Mouse (Mus musculus): ENCODE measurements at regions not wholly inside any gene's neighbourhood (a gene's known extent, or its start where the extent isn't known, plus 50 kb on each side); places are given as distances from the start of the nearest gene placed in this dataset.

DNA sequence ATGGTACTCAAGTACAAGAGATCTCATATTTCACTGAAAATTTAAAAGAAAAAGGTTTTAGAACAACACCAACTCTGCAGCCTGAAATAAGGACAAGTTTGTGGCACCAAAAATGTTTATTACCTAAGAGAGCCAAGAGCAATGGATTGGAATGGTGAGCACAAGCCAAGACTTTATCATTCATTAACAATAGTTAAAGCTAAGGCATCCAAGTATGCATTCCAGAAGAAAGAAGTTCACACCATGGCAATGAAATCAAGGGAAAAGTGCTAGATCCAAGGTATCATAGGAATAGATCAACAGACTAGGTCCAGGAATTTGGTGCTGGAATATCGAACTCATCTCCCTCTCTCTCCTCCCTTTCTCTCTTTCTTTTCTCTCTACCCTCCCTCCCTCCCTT lies 63.8 kb upstream of the P3h2 start:
- DNase-seq (ENCODE audit: low spot score): no peak

- DNase-seq (ENCODE audit: low spot score): no peak
Observed at GRCm38 (mm10) chr16:26168216-26168615, 62.6 kb upstream of the P3h2 start.

GRCm38 (mm10) chr16:26164066-26164465 lies 58.5 kb upstream of the P3h2 start:
- DNase-seq (ENCODE audit: low spot score): peak; percentile 34

DNA sequence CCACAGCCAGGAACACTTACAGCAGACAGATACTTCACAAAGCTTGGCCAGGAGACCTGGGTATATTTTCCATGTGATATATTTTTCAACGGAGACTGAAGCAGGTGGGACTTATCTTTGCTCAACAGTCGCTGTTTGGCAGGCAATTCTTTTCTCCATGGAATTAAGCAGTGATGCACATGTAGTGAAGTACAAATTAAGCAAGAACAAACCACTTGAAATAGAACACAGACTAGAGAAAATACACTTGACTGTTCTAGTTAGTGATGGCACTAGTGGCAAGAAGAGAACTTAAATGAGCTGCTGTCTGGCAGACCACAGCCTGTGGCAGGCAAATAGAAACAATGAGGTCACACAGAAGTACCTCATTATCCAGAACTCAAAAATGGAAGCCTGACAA lies 57.8 kb upstream of the P3h2 start:
- no peak for DNase-seq (ENCODE audit: low spot score)

DNA sequence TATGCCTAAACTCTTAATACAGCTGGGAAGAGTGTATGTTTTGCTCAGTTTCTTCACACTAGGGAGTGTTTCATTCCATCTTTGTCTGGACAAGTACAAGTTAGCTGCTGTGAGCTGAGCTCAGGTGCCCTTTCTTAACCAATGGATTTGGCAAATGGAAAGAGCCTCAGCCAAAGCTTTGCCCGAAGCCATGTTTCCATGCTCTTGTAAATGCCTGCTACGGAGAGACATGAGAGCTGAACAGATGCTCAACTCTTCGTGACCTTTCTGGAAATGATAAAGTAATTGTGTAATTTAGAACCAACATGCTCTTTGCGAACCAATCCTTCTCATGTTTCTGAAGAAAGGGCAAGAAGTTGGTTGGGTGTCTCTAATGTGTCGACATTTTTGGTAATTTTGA lies 52.0 kb upstream of the P3h2 start:
- DNase-seq (ENCODE audit: low spot score): no peak

Data from retina, embryonic 14.5 days (tissue).